Mouse (Mus musculus) olfactory bulb, adult 2 months (tissue): Measurements from ENCODE around the gene Fam171a2.

Experiments used
- CTCF ChIP-seq: fragments of 200-500 bp; IDR thresholded peaks from 2 replicates; pipeline ENCODE4 v1.5.1; 2012; ENCODE audit warnings: low read depth, mild to moderate bottlenecking, low read length, moderate library complexity; ENCODE audit not compliant: insufficient read depth
- POLR2A ChIP-seq: fragments of 200-500 bp; IDR thresholded peaks from 2 replicates; pipeline ENCODE4 v1.6.1; 2012; ENCODE audit warnings: mild to moderate bottlenecking, low read depth, low read length, moderate library complexity; ENCODE audit not compliant: insufficient read depth

- no peak; the same call in 1 of the 2 replicates for TF ChIP-seq POLR2A
- TF ChIP-seq CTCF: no peak
Observed at GRCm38 (mm10) chr11:102393719-102394420, 53.6 kb downstream of the Fam171a2 start.
